Mouse (Mus musculus) testis, adult 2 months (tissue): ENCODE data around the gene Acoxl.

Source experiments
- CTCF ChIP-seq: fragments of 200-500 bp; IDR thresholded peaks from 2 replicates; pipeline ENCODE4 v1.5.1; 2012; ENCODE audit warnings: low read depth, mild to moderate bottlenecking, inconsistent platforms, low read length, moderate library complexity; ENCODE audit not compliant: control insufficient read depth, insufficient read depth, insufficient replicate concordance
- POLR2A ChIP-seq: fragments of 200-500 bp; IDR thresholded peaks from 2 replicates; pipeline ENCODE4 v1.6.1; 2012; ENCODE audit warnings: low read depth, mild to moderate bottlenecking, inconsistent platforms, low read length, moderate library complexity; ENCODE audit not compliant: control insufficient read depth

DNA sequence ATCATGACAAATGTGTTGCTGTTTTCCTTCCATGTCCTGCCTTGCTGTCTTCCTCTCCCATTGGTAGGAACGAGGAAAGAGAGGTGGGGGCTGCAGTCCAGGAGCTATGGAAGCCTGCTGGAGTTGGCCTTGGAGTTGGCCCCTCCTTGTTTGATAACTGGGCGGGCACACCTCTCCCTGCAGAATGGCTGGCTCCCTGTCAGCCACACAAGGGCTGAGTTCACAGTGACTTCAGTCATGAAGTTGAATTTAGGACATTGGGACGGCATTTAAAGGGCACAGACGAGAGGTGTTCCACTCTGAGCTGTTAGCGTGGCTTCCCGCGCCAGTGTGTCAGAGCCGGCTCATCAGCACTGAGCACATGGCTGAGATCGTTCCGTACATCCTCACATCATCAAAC lies 66.2 kb downstream of the Acoxl start:
- TF ChIP-seq CTCF (no peak), POLR2A (no peak)
